Mouse (Mus musculus): Measurements from ENCODE around the gene Pon2. TPM values are rescaled to one million over a fixed set of nuclear protein-coding genes. Genes with fewer than 3 reads are reported as not detected.

Gene Pon2
- polyA plus RNA-seq, 1 experiment from 2014 or later, result 51.8 TPM

DNA sequence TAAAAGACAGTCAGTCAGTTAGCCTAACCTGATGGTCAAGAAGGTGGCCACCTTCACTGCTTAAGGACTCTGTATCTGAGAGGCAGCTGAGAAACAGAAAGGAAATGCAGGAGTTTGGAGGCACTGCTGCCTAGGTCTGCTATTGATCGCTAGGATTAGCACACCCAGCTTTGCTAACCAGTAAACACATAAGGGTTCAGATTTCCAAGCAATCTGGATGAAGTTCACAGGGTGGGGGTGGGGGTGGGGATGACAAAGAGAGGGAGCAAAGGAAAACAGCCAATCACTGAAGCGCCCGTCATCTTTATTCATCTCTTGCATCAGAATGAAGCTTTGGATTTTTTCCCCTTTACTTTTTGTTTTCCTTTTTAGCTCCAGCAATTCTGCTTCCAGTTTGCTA, 76.2 kb downstream of the Pon2 start:
- H3K4me1 ChIP-seq, result no peaks in the 10 kb centered on the region
- H3K9me3 ChIP-seq (replicated peaks), result no peaks in the 10 kb centered on the region
- H3K27me3 ChIP-seq, result no peaks in the 10 kb centered on the region
- H3K4me2 ChIP-seq (replicated peaks), result no peak overlapping the region
- H3K27ac ChIP-seq (replicated peaks), result no peak overlapping the region
- no peak for ATAC-seq (ENCODE audit: insufficient number of reproducible peaks, low FRiP score, low TSS enrichment, low read depth)
- H3K4me3 ChIP-seq (replicated peaks), result no peak overlapping the region
- no peak overlapping the region for H3K9ac ChIP-seq
- WGBS, result 66% methylated on average over 3 of the region's 3 CpGs
- H3K36me3 ChIP-seq, result no peaks in the 10 kb centered on the region

GRCm38 (mm10) chr6:5218190-5218589, 80.1 kb downstream of the Pon2 start:
- WGBS, result 87% methylated on average over 4 of the region's 4 CpGs
- no peaks in the 10 kb centered on the region for H3K9me3 ChIP-seq (replicated peaks)
- no peak for ATAC-seq (ENCODE audit: insufficient number of reproducible peaks, low FRiP score, low TSS enrichment, low read depth)

More at GRCm38 (mm10) chr6:5218190-5218589, 80.1 kb downstream of the Pon2 start:
- H3K36me3 ChIP-seq, result no peaks in the 10 kb centered on the region
- no peak overlapping the region for H3K27ac ChIP-seq (replicated peaks)
- H3K4me2 ChIP-seq (replicated peaks), result no peak overlapping the region
- H3K4me3 ChIP-seq (replicated peaks), result no peak overlapping the region
- H3K9ac ChIP-seq, result no peak overlapping the region
- H3K4me1 ChIP-seq, result no peaks in the 10 kb centered on the region
- no peaks in the 10 kb centered on the region for H3K27me3 ChIP-seq

Other genes with a start within 250 kb of the Pon2 start
- gene Pon1, start 104.5 kb downstream of the Pon2 start, polyA plus RNA-seq (2015; fragmentation: Nextera tagmentation; extraction: Ambion mirVana), result 6.4 and 11.1 TPM in 2 replicates
- gene Pon3, start 42.2 kb downstream of the Pon2 start, polyA plus RNA-seq (2015; fragmentation: Nextera tagmentation; extraction: Ambion mirVana), result 10.3 and 15.2 TPM in 2 replicates
- gene Asb4, start 84.9 kb upstream of the Pon2 start, polyA plus RNA-seq (2015; fragmentation: Nextera tagmentation; extraction: Ambion mirVana), result 16.6 and 19.5 TPM in 2 replicates
- 3.1 and 3.7 TPM in 2 replicates for gene Pdk4, start 197.9 kb upstream of the Pon2 start, polyA plus RNA-seq (2015; fragmentation: Nextera tagmentation; extraction: Ambion mirVana)